Mouse (Mus musculus) thymus, postnatal 25 days (tissue): Measurements from ENCODE around the gene Foxb1.

Source experiments
- DNase-seq: peaks from one replicate; pipeline ENCODE4 v3.0.0; 2022

Gene Foxb1

DNA sequence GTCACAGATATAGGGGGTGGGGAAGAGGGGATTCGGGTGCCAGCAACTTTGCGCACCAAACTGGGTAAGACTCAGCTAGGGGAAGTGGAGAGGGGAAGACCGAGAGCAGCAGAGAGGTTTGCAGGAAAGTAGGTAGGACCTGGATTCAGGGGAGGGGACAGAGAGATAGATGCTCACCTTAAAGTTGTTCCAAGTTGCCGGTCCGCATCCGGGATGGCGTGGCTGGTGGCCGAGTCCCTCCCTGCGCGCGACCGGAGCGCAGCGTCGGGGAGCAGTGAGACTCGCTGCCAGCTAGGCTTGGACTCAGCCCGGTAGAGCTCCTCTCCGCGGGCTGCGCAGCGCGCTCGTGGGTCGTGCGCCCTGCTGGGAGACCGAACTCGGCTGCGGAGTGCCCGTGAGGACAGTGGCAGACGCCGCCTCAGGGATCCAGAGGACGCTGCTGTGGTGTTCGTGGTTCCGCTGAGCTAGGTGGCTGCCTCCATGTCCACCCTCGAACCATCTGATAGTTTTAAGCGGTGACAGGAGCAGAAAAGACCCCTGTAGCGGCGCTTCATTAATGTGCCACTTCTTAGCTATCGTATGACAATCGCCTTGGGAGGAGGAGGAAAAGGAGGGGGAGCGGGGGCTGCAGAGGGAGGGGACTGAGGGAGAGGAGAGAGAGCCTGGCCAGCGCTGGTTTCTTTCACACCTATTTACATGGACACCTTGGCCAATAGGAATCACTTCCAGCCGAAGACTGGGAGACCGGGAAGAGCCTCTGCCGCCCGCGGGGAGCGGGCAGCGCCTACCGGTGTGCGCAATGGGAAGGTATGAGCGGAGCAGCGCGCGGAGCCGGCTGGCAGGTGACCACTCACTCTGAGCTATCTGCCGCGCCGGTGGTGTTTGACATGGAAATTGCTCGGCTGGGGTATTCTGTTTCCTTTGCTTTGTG lies at the start of gene Foxb1:
Foxb1 (minus strand) TSS at position 570 of the 931 bp plus-strand sequence.
- DNase-seq = peak; percentile 54

DNA sequence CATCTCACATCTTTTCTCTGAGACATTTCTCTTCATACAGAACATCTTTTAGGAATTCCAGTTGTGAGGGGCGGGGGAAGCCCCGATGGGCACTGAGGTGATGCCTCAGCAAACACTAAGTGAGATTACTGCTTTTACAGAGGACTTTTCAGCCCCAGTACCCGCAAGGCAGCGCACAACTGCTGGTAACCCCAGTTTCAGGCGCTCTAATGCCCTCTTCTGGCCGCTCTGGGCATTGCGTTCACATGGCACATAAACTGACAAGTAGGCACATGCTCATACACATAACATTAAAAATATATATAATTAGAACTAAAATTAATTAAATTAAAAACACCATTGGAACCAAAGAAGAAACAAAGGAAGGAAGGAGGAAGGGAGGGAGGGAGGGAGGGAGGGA lies 29.8 kb upstream of the Foxb1 start:
- DNase-seq = peak; percentile 74

DNA sequence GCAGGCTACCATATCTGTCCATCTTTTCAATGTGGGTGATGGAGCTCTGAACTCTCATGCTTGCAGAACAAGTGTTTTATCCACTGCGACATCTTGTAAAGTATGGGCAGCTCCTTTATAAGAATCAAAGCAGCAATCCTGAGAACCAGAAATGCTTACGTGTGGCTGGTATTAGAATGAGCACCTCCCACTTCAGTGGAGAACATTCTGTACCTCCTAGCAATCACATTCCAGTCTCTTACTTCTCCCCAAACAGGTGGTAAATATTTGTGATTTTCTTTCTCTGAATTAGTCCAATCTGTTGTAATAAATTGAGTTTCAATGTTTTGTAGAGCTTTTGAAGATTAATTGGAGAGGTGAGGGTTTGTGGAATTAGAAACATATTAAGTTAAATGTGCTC lies 19.3 kb upstream of the Foxb1 start:
- no peak for DNase-seq

DNA sequence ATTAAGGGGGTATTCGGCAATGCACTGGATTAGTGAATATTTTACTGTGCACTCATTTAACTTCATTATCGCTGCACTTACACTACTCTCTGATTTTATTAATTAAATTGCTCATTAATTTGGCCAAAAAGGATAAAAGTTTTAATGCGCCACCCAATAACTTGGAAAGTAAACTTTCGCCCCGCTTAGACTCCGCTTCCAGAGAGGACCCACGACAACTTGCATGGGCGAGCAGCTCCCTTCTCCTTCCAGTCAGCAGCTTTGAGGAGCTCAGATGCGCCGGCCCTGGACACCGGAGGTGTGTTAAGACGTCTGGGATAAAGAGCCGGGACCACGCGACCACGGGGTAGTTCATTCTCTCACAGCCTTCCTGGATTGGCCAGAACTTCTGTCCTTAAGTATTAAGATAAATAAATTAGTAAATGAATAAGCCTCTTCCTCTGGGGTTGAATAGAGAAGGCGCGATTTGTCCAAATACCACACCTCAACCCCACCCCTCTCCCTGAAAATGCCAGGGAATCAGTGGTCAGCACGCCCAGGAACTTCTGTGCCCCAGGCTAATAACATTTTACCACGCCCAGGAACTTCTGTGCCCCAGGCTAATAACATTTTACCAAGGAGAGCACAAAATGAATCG lies 9.3 kb upstream of the Foxb1 start:
- no peak for DNase-seq

DNA sequence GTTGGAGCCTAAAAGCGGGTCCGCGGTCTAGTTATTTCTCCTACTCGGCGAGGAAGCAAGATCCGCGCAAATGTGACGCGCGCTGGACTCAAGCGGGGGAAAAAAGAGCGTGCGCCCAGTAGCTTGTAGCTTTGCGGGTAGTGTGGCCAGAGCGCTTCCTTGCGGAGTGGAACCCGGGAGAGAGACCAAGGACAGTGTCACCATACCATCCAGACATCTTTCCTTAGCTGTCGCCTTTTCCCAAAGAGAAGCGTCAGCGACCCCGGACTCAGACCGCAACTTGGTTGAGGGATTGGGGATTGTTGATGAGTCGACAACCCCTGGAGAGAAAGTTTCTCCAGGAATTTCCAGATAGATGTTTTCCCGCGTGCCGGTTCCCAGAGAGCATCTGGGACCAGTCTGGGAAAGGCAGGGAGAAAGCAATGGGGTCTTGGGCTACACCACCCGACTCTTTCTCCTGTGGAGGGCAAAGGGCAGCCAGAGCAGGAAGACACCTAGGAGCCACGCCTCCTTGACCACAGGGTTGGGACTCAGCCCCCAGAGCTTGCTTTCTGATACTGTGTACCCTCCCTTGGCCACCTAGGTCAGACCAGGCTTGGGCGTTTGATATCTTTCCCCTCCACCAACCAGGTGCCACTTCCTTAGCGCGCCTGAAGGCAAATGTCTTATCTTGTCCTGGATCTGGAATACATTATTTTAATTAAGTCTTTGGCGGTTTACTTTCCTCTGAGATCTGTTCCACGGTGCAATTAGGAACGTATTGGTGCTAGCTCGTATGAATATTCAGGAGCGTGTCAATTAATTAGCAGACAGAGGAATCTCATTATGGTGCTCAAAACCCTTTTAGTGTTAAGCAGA lies 8.6 kb upstream of the Foxb1 start:
- DNase-seq = peak; percentile 1

DNA sequence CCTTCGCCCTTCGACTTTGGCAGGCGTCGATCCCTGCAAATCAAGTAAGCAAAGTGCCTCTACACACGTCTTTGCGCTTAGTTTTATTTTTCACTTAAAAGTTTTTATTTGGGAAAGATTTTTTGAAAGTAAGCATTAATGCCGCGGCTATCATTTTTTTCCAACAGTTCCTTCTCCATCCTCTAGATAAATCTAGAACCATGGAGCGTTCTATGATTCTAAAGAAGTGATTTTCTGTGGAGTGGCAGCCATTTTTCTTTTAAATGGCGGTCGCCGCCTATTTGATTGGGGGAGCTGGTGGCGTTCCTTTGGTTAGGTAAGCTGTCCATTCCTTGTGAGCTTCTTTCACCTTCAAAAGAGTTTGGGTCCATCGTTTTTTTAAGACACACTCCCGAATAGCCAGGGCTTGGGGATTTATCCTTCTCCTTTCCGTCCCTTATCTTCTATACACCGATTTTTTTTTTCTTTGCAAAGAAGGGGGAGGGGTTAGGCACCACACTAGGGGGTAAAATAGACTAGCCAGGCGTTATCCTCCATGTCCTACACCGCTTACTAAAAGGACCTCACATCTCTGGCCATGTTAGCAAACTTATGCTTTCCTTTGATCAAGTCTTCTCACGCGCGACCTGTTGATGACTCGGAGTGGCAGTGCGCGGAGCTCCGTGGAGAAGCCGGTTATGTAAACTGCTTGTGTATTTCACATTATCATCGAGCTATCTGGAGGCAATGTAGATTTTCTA lies 7.6 kb upstream of the Foxb1 start:
- peak; percentile 15 for DNase-seq

DNA sequence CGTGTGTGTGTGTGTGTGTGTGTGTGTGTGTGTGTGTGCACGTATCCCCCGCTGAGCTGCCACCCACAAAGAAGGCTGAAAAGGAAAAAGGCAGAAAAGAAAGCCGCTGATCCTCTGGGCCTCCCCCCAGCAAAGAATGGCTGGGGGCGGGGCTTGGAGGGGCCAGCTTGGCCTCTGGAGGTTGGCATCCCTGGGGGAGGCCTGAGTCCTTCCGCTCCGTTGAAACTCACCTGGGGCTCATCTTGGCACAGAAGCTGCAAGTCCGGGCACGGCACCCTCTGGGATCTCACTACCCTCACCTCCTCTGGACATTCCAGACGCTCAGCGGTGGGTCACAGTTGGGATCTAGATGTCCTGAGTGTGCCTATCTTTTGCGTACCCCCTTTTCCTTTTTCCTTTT lies 6.7 kb upstream of the Foxb1 start:
- DNase-seq = peak; percentile 10

DNA sequence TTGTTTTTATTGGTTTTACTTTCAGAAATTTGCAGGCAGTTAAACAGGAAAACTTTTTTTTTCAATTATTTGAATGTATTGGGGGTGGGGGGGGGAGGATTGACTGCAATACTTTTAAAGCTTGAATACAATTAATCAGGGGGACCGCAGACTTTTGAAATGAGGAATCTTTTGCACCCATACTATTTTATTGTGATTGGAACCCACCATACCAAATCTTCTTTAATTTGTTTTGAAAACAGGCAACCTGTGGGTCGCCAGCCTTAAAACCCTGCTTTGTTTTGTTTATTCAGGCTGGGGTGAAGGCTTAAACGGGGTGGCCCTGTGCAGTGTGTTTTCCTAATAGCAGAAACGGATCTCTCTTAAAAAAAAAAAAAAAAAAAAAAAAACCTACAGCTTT lies 6.2 kb upstream of the Foxb1 start:
- peak; percentile 4 for DNase-seq

DNA sequence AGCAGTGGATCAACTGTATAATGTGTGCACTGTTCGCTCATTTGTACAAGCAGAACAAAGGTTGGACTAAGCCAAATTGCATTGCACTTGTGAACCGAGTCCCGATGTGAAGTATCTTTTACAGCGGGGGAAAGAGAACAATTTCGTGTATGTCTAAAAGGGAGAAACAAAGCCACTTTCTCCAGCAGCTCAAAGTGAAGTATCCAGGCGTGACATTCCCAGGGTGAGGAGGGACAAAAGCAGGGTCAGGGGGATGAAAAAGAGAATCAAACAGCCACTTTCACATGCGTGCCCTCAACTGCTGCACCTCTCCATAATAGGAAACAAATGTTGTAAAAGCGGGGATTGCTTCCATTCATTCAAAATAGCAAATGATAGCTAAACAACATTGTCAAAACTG lies 5.6 kb upstream of the Foxb1 start:
- DNase-seq = peak; percentile 26

DNA sequence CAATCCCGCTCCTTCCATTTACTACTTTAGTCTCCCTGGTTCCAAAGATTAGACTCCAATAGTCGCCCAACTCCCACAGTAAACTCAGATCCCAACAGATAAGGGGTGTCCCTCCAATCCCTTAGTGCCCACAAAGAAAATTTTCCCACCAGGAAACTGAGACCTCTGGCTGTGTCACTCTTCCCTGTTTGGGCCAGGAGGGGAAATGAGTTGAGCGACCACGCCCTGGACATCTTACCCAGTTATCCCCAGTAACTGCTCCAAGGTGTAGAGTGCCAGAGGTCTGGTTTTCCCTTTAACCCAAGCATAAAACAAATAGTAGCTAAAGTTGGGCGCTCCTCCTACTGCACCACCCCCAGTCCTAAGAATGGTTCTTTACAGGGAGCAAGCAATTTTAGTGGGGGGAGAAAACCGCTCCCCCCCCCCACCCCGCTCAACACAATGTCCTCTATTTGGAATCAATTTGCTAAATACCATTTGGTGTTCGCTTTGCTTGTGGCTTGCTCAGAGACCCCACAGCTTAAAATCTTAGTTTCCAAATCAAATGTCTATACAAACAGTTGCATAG lies 4.8 kb upstream of the Foxb1 start:
- peak; percentile 3 for DNase-seq

DNA sequence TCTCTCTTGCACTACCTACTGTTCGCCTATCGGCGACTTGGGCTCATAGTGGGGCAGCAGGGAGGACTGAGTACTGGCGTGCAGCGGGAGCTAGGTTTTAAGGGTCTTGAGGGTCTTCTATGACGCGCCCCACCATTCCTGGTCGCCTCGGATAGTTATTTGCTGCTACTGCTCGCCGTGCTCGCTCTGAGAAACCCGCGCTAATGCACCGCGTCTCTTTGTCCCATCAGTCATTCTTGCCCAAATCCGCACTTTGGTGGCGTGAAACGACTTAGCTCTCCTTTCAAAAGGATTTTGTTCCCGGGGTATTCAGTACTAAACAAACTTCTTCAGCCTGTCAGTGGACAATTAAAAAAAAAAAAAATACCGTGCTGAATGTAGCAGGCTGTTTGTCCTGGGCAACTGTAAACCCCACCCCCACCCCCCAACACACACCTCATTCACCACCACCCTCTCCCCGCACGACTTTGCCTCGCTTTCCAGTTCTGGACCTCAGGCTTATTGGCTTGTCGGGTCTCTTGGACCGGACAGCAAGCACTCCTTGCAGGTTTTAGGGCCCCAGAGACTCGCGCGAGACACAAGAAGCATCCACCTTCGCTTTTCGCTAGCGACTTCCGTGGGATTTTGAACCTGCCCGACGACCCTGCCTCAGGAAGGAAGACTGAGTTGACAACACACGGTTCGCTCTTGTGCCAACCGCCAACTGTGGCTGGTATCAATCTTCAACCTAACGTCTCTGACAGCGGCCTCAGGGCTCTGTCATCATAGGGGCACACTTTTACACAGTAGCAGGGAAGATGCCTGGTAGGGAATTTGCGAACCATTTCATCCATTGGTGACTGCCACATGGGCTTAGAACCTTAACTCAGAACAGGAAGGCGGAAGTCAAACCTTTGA lies 4.1 kb upstream of the Foxb1 start:
- peak; percentile 43 for DNase-seq

DNA sequence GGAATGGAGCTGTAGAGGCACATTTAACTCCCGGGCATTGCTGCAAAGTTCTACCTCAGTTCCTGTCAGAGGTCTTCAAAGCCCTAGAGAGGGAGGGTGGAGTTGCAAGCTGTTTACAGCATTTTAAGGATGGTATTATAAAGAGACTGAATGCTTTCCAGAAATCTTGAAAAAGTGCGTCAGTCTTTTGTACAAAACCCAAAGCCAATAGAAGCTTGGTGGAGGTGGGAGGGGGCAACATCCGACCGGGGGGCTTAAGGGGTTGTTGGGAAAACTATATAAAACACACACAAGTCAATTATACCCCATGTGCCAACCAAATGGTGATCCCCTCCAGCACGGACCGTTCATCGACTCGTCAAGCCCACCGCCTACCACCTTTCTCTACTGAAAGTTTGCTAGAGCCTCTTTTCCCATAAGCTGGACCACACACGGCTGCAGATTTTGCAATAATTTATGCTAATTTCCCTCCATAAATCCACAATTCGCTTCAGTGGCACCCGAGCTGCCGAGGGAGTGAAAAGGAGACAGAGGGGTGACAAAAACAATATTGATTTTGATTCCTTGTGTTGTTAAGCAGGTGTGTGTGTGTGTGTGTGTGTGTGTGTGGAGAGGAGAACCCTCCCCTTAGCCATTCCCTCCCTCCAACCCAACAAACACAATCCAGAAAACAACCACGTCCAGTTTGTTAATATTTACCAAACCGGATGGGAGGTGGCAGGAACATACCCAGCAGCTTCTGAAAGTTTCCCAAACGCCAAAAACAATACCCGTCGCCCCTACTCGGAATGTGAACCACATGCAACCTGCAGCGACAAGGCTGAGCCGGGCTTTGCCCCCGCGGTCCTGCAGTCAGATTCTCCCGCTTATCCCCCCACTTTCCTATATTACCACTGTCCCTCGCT lies 3.2 kb upstream of the Foxb1 start:
- no peak for DNase-seq

DNA sequence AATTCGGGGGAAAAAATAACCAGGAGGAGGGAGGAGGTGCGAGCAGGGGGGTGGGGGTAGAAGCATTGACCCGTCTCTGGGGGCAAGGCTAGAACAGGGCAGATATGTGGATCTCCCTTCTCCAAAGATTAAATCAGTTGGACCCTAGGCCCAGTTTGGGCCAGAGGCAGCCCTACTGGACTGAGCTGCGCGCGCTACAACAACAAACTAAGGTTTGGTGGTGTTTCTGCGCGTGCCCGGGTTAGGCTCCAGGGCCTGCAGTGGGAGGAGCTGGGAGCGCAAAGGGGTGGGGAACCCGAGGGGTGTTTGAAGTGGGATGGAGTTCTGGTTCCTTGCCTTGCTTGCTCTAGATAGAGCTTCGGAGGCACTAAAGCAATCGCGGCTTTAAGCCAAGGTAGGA lies 2.0 kb upstream of the Foxb1 start:
- peak; percentile 54 for DNase-seq

DNA sequence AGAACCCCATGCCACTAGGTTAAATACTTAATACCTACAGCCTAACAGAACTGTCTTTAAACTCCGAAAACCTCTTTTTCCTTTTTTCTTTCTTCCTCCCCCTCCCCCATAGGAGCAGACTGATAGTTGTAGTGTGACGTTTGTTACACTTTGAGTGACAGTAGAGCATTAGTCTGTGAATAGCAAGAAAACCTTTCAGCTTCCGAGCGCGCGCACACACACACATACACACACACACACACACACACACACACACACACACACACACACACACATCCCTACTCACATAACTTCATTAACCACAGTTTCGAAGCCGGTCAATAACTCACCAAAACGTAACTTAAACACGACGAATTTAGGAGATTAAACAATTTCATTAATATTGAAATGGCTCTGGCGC lies 1.5 kb upstream of the Foxb1 start:
- DNase-seq = peak; percentile 20

DNA sequence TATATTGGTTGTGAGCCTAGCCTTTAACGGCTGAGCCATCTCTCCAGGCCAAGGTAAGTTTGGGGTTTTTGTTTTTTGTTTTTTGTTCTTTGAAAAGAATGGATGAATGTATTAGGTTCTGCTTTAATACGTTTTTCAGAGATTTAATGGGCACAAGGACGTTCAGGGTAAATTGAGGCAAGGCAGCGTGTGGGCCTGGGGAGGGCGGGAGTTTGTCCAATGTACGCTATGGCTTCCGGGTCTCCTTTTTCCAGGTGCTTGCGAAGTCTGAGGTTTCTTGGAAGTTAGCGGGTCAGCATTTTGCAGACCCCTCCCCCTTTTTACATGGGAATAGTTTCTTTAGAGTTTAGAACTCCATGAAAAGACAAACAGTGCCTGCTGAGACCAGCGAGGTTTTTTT lies 829 bp upstream of the Foxb1 start:
- DNase-seq = no peak

DNA sequence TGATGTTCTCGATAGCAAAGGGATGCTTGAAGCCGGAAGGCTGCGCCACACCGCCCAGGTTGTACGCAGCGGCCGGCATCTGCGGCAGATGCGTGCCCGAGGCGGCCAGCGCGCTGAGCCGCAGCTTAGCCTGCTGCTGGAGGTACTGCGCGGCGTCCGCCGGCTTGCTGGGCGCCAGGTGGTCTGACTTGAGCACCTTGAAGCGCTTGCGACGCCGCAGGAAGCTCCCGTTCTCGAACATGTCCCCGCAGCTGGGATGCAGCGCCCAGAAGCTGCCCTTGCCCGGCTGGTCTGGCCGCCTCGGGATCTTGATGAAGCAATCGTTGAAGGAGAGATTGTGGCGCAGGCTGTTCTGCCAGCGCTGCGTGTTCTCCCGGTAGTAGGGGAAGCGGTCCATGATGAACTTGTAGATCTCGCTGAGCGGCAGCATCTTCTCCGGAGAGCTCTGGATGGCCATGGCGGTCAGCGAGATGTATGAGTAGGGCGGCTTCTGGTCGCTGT lies 969 bp downstream of the Foxb1 start:
- DNase-seq = peak; percentile 51

DNA sequence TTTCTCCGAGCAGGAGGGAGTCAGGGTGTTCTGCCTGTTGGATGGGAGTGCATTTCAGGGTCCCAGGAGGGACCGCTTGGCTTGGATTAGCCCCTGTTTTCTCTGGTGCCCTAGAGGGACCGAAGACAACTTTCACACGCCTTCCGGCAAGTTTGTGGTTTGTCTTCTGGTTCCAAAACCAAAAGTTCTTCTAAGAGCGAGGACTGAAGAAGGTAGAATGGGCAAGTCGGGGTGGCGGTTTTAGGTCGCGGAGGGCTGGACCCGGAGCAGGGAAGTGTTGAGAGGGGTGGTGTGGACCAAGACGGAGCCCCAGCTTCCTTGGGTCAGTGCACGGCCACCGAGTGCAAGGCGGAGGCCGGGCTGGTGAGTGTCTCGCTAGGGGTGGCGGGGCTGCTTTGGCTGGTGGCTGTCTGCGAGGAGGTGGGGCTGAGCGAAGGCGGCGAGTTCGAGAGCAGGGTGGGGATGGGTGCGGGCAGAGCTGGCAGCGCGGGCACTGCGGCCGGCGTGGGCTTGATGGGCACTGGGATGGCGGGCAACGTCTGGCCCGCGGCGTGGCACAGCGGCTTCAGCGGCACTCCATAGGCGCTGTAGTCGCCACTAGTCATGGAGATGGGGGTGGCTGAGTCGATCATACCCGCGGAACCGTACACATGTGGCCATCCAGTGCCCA lies 1.7 kb downstream of the Foxb1 start:
- peak; percentile 48 for DNase-seq

DNA sequence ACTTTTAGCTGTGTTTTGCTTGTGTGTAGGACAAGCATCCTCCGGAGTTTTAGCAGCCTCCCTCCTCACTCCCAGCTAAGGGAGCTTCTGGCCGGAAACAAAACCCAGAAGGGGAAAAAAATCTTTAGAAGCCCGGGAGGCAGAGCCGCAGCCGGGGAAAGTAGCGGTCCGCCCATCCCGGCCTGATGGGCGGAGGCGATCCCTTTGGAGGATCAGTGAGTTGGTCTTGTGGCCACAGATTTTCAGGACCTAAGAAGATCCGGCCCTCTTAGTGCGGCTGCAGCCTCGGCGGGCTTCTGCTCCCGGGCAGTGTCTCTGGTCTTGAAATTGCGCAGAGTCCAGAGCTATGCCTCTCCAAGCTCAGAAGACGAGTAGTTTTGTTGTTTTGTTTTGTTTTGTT lies 2.2 kb downstream of the Foxb1 start:
- no peak for DNase-seq

DNA sequence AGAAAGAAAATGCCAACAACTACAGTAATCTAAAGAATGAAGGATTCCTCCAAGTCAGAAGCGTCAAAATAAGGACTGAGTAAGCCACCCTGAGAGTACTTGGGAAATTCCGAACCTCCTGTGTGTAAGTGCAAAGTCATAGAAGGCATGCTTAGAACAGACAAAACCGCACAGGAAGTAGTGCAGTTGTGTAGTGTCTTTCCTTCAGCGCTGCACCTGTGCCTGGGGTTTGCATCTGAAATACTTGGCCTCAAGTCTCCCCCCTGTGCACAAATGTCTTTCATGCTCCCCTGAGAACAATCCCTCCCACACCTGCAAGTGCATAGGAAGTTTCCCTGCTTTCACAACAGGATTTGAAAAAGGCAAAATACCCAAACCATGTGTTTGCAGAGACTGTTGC lies 3.5 kb downstream of the Foxb1 start:
- peak; percentile 78 for DNase-seq
